Mouse (Mus musculus) mouse embryonic stem cell (cell line): ENCODE measurements at regions not wholly inside any gene's neighbourhood (a gene's known extent, or its start where the extent isn't known, plus 50 kb on each side); places are given as distances from the start of the nearest gene placed in this dataset.

Experiments
- in situ Hi-C, 2 experiments: fragments of 300-500 bp; cut with MboI; formaldehyde crosslinking; loops; 1 replicate in 1 of 2; 3 replicates in 1 of 2; pipeline ENCODE4 v1.14.3; 2019 to 2020; ENCODE audit warnings: low sequenced_read_pairs in 2 of 2, low pct_unique_long_range_greater_than_20kb in 1 of 2, mixed read lengths in 1 of 2; ENCODE audit not compliant: unreplicated experiment in 1 of 2

DNA sequence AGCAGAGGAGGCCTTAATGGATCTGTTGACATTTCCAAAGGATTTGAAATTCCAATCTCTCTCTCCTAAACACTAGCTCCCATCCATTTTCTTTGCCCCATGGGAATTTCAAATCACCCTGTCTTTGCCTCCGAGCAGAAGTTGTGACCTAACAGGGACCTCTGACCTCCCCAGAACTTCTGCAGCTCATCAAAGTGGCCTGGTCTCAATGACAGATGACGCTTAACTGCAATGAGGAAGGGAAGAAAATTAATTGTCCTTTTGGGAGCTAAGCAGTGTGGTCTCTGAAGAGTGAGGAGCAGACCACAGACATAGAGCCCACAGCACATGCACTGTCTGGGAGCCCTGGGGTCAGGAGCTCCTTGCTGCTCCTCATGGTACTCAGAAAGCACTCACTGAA lies 155.3 kb downstream of the Tox3 start:
- in situ Hi-C loops: no loop called here

DNA sequence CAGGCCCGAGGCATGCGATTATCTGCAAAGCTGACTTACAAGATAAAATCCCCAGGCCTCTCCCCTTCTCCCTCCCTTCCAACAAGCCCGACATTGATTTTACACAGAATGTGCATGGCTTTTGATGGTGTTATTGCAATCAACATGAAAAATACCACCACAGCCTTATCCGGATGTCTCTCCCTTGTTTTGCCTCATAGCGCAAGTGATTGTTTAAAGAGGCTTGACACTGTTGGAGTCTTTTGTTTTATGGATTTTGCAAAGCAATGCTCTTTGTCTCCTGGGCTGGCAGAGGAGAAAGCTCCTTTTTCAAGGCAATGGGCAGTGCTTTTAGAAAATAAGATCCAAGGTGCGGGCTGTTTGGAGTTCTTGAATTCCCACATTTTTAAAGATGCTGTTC lies 165.3 kb downstream of the Tox3 start:
- in situ Hi-C loops: no loop called here

DNA sequence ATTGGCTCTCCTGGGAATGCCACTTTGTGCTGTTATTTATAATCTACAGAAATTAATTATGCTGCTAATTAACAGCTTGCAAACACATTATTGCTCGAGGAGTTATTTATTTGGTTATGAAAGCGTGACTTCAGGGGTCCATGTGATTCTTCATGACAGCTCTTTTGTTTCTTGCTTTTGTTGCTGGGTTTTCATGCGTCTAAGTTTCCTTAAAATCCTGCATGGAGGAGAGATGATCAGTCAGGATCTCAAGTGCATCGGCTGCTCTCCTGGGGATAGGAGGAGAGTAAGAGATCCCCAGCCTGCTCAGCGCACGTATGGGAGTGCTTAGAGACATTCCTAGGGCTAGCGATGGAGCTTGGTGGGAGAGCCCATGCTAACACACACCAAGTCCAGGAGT lies 171.4 kb downstream of the Tox3 start:
- in situ Hi-C loops: no loop called here

DNA sequence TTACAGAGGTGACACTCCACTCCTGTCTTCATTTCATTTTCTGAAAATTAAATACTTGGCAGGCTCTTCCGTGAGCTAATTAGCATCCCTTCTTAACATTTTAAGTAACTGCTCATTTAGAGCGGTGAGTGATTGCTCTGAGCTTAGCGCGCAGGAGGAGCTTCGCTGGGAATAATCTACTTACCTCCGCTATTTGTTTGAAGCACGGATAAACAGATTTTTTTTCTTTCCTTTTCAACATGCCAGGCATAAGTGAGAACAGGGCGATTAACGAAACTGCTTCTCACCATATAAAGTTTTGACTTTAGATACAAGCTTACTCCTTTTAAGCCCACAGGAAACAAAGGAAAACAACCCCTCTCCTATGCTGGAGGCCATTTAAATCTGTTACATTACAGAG lies 171.8 kb downstream of the Tox3 start:
- in situ Hi-C loops: no loop called here

DNA sequence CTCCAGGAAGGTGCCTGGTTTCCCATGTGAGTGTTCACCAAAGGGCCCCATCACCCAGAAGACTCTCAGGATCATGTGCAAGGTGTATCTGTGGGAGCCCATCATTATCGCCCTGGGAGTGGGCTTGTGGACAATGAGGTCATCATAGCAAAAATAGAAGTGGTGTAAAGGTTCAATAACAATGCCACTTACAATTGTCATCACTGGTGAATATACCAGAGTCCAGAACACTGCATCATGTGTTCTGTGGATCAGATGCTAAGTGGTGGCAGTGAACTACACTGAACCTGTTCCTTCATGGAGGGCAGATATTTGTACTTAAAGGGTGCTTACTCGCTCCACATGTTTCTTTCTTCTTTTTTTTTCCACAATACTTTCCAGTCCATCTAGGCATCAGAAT lies 181.5 kb downstream of the Tox3 start:
- in situ Hi-C loops: no loop called here

DNA sequence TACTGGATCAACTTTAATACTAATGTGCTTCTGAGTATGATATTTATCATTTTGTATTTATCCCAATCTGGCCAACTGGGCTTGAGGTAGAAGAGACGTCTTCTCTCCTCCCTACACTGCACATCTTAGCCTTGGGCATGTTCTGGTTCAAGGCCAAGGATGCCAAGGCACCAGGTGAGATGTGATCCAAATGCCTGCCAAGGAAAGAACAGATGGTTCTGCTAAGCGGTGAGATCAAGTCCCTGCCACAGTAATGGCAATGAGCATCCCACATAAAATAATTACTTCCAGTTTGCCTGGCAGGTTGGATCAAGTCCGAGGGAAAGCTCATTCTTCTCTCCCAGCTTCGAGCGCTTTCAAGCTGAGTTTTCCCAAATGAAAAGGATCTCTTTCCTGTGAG lies 196.7 kb downstream of the Tox3 start:
- in situ Hi-C loops: no loop called here

DNA sequence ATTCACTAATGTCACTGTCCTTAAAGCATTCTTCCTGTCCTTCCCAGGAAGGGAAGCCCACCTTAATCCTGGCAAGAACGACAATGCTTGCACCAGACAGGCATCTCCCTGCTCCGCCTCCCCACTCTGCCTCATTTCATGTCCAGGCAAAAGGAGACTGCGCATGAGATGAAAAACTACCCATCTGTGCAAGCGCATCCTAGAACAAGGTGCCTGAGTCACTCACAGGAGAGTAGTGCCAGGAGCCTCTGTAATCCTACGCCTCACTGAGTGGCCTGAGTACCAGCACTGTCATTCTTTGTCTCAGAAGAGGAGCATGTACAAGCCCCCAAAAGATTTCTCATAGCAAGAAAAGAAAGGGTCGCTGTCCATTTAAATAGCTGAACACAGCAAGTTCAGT lies 198.2 kb downstream of the Tox3 start:
- in situ Hi-C loops: no loop called here

DNA sequence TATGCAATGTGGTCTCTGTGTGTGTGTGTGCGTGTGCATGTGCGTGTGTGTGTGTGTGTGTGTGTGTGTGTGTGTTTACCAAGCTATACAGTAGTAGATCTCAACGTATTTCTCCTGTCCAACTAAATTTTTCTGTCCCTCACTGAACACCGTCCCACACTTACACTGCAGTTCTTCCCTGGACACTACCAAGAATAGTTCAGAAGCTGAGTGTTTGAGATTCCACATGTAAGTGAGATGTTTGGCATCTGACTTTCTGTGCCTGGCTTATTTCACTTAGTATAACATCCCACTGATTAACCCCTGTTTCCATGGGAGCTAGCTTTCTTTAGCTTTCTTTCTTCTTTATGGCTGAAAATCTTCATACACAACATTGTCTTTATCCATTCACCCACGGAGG lies 213.5 kb downstream of the Tox3 start:
- in situ Hi-C loops: no loop called here

DNA sequence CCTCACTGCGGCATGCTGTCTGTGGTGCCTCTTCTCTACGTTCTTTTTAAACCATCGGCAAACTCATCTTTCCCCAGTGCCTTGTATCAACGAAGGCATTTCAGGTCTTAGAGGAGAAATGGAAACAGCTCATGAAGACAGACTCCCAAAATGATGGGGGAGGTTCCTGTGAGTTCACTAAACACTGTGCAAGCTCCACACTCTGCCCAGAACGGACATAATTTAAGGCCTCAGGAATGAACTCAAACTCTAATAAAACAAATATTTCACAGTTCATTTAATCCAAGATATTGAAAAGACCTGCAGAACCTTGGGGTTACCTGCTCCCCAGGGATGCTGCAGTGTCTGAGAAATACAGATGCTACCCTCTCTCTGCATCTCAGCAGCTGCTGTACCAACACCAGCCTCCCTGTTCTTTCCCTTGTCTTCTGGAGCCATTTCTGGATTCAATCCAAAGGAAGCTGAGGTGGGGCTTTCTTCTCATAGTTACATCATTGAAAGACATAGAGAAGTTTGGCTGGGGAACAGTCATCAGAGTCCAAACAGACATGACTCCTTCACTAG lies 217.4 kb downstream of the Tox3 start:
- in situ Hi-C loops: no loop called here

DNA sequence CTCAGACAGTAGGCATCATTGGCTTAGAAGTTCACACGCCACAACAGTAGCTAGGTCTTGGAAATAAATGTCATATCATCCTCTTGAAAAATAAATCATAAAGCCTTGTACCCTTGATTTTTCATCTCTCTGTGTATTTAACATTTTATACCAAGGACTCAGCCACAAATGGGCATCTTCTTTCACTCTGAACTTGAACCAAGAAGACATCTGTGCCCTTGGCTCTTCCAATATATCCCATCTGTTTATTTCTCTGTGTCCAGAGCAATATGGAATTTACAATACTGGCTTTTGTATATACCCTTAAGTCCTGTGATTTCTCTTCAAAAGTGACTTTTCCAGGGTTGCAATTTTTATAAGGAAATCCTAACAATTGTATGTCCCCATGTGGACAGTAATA lies 222.7 kb downstream of the Tox3 start:
- in situ Hi-C loops: no loop called here

DNA sequence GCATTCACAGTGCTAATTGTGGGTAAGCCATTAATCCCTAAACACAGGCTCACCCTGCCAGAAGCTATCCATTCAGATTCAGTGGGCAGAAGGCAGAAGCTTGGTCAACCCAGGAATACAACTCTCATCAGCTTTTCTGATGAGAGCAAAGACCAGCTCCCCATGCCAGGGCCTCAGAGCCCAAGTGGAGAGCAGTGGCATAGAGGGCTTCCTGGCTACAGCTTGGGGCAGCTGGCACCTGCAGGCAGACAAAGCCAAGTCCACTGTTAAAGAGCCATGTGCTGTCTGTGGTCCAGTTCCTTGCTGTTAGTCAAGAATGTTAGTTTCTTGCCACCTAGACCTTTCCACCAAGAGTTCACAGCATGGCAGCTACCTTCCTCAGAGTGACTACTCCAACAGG lies 225.0 kb downstream of the Tox3 start:
- in situ Hi-C loops: no loop called here

DNA sequence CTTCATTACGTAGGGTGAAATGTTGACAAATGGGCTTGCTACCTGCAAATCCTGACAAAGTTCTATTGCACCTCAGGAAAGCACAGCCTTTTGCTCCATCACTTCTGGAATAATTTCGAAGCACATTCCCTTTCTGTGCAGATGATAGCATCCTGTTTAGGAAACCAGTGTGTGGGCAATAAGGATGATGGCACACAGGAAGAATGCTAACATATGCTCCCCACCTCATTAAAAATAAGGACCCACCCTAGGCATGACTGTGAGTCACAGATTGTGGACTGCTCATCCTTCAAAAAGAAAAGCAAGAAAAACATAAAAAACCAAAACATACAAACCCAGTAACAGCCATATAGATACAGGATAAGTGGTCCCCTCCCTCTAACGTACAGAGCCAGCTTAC lies 226.2 kb downstream of the Tox3 start:
- in situ Hi-C loops: no loop called here

DNA sequence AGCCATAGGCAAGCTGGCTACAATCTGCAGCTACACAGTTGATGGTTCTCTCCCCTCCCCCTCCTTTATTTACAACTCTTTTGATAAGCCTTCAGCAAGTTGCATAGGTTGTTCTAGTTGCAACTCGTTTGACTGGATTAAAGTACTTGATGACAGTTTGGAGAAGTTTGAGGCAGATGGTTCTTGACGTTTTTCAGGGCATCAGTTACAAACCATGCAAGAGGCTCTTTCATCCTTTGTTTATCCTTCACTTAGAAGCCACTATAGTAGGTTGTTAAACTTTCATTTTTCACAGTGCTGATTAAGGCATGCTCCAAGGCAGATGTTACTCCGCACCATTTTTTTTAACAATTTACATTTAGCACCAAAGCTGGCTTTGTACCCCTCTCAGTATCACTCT lies 227.1 kb downstream of the Tox3 start:
- in situ Hi-C loops: no loop called here

DNA sequence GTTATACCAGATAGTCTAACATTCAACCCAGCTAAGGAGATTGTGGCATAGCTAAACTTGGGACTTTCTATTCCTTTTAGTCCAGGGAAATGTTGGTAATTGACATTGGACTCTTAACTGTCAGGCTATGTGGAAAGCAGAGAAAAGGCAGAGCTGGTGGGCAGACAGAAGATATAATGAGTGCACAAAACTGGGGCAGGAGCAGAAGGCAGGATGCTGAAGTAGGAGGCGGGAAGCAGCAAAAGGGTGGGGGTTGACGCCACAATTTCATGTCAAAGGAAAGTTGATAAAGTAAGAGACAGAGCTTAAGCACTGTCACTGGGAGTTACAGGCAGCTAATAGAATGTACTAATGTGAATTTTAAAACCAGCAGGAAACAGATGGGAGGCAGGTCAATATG lies 232.7 kb downstream of the Tox3 start:
- in situ Hi-C loops: no loop called here

DNA sequence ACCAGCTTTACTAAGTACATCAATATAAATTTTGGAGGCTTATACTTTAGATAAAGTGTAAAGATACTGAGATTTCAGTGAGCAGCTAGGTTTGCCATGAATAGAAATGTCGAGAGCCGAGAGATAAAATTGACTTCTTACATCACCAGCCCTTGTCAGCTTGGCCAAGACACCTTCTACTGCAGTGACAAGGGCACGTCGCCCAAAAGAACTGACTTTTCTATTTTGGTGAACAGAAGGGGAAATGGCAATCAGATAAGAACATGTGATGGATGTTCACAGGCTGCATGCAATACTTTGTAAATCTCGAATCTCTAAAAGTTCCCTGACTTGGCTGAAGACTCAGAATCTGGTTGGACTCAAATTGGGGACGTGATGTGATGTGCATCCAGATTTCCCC lies 247.6 kb downstream of the Tox3 start:
- in situ Hi-C loops: no loop called here

DNA sequence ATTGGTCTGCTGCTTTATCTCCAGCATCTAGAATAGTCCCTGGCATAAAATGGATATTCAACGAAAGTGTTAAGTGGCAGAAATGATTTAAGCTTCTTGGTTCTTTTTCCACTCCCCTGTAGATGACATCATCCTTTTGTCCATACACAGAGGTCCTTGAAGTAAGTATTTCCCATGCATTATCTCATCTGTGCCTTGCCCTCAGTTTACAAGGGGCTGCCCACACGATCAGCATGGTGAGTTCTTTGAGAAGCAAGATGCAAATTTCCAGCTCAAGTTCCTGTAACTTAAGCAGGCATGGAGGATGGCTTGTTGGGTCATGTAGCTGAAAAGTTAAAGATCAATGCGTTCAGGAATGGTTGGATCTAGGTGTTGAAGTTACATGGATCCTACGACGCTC lies 265.5 kb downstream of the Tox3 start:
- in situ Hi-C loops: no loop called here

DNA sequence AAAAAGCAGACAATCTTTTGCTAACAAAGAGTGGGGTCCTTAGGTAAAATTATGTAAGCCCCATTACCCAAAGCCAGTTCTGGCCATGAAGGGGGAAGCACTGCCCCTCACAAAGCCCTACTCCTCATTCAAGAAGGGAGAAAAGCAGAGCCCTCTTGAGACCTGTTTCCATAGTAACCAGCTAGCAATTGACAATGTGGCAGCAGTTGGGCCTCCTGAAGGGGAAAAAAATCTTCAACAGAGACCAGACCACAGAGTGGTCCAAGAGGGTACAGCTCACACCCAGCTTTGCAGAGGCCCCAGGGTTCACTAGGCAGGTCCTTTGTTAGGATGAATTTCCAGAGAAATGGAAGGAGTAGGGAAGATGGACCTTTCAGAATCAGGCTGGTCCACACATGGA lies 271.8 kb downstream of the Tox3 start:
- in situ Hi-C loops: no loop called here

DNA sequence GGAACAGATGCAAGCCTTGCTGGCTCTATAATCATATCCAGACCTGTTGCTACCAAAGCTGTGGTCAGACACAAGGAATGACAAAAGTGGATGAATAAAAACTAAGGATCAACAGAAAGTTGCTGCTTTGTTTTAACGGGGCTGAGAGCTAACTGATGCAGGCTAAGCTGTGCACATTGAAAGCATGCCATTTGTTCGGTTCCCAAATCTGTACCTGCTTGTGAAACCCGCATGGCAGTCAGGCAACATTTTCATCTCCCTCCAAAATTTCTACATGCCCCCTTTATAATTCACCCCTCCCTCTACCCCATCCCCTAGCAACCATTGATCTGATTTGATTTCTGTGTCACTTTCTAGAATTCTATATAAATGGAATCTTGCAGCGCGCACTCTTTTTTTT lies 272.3 kb downstream of the Tox3 start:
- in situ Hi-C loops: no loop called here

DNA sequence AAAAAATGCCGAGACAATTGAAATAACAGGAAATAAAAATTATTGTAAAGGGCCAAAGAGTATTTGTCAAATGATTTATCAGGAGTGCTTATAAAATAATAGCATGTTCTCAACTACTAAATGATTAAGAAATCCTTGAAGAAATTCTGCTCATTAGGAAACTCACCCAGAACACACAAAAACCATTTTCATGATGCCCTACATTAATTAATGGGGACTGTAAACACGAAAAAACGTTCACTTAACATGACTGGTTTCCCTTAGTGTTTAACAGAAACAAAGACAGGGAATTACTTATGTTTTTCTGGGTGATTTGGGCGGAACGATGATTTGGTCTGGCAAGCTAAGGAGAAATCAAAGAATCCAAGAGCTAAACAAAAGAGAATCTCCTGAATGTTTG lies 278.1 kb downstream of the Tox3 start:
- in situ Hi-C loops: no loop called here

DNA sequence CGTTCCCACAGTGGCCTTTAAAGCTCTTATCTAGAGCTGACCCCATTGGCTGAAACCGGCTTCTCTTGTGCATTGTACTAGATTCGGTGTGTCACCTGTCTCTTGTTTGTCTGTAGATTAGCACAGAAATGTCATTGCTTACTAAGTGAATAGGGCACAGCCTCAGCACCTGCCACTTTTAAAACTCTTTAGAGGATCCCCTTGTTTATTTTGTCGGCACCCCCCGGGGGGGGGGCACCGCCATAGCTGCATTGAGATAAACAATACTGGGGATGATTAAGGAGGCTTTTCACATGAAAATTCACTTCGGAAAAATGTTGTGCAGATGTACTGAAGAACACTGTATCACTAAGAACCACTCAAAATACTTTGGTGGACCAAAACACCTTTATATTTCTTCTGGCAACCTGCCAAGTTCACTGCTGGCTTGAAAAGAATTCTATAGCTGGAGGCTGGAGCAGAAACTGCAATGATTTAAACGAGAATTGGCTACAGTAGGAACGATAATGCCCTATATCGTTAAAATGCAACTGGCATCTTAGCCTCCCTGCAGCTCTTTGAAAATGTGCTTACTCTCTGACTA lies 278.6 kb downstream of the Tox3 start:
- in situ Hi-C loops: no loop called here

DNA sequence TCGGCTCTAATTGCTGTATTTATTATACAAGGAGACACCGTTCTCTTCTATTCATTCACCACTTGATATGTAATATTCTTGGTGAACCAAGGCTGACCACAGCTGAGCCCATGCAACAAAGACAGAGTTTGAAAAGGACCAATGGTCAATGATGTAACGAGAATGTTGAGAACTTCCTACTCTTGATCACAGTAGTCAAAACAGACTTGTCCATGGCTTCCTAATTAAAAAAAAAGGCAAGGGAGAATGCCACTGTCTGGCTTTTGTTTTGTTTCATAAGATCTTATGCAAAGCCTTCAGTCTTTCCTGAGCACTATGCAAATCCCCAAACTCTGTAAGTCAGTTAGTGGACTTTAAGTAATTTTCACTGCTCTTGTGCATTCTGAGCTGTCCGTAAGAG lies 279.7 kb downstream of the Tox3 start:
- in situ Hi-C loops: no loop called here
